Mouse (Mus musculus) thymus, postnatal 4 days (tissue): ENCODE measurements around the gene Iqschfp.

Source experiments
- DNase-seq: peaks from one replicate; pipeline ENCODE4 v3.0.0; 2021

The Iqschfp gene

DNA sequence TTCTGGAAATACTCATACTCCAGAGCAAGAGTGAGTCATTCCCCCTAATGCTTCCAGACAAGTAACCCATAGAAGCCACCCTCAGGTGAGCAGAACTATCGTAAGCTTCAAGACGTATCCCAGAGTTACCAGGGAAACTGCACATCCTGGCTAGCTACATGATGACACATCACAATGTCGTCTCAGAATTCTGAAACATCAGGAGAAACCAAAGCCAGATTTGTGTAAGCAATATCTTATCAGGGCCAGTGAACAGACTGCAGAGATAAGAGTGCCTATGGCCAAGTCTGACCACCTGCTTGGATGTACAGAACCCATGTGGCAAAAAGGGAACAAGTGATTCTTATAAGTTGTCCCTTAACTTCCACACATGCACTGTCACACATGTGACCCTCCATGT lies 612.8 kb downstream of the Iqschfp start:
- no peak for DNase-seq

- no peak for DNase-seq
These were observed 614.8 kb downstream of the Iqschfp start for GRCm38 (mm10) chr3:68506769-68507318.

GRCm38 (mm10) chr3:68508629-68509028 lies 616.6 kb downstream of the Iqschfp start:
- DNase-seq = no peak

DNA sequence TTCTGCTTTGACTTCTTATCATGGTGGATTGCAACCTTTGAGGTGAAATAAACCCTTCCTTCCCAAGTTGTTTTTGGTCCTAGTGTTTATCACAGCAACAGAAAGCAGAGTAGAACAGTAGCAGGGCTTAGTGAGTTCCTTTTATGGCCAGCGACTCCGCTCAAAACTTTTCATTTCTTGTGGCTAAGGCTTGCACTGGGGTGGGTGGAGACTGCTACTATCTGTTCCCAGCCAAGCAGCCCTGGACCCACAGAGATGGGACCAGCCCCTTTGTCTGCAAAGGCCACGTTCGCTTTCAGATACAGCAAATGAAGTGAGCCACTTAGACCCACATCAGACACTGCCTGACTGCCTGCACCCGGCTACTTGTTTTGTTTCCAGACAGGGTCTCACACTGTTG lies 618.8 kb downstream of the Iqschfp start:
- DNase-seq = no peak

DNA sequence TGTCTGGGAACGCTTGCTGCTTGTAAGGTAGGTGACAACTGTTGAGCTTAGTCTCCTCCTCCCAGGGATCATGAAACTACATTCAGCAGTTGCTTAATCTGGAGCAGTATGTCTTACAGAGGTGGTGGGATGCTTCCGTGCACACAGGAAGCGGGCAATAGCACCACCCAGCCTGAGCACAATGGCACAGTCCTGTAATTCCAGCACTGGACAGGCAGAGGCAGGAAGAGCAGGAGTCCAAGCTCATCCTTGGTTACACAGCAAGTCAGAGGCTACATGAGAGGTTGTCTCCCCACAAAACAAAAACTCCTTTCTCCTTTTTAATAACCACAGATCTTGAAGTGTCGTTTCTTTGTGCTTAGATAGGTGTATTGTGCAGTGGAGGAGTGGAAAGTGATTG lies 619.7 kb downstream of the Iqschfp start:
- no peak for DNase-seq

- DNase-seq = no peak
These were observed 620.3 kb downstream of the Iqschfp start for GRCm38 (mm10) chr3:68512327-68512726.

DNA sequence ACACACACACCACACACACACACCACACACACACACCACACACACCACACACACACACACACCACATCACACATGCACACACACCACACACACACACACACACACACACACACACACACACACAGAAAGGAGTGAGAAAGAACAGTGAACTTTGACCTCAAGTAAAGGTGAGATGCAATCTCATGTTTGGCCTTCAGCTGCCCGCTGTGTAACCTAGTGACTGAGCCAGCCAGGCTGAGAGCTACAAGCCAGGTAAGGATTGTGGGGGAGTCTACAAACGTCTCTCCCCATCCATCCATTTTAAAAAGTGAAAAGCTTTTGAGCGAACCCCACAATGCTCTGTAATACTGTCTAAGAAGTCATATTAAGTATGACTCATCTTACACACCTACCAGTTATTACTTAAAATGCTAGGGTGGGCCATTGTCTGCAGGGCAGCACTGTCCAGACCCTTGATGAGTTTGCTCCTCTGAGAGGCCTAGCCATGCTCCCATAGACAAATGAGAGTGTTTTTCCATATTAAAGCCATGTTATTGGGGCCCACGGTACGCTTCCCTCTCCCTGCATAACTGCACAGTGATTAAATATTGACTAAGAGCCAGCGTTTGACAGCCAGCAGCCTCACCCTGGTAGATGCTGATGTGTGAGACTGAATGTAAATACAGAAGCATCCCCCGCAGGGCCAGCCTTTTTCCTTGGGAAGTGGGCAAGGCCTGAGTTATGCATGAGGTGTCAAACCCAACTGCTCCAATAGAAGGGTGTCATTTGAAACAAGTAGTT lies 621.5 kb downstream of the Iqschfp start:
- DNase-seq = no peak

DNA sequence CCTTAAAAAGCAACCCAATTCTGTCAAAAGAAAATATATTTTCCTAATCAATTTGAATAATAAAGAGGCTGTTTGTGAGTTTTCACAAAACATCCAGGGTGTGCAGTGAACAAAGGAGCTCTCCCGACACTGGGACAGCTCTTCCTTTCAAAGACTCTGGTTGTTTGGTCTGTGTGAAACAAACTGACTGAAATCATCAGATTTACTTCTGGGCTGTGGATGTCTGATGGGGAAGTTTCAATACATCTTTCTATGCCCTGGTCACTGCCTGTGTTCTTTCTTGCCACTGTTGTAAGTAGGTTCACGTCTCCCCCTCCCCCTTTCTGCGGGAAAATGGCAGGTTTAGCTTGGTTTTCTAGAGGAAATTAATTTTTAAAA lies 622.1 kb downstream of the Iqschfp start:
- DNase-seq = no peak

DNA sequence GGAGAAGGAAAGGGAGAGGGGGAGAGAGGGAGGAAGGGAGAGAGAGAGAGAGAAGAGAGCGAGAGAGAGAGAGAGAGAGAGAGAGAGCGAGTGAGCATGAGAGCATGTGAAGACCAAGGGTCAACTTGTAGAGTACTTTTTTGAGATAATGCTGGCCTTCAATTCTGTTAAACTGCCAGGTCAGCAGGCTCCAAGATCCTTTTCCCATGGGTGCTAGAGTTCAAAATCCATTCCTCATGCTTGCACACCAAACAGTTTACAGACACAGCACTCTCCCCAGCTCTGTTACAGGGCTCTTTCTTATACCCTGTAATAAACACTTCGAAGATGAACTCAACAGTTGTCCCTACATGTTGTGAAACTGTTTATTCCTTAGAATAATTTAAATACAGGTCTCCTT lies 622.7 kb downstream of the Iqschfp start:
- DNase-seq = no peak

GRCm38 (mm10) chr3:68516393-68517081 lies 624.5 kb downstream of the Iqschfp start:
- DNase-seq = no peak

DNA sequence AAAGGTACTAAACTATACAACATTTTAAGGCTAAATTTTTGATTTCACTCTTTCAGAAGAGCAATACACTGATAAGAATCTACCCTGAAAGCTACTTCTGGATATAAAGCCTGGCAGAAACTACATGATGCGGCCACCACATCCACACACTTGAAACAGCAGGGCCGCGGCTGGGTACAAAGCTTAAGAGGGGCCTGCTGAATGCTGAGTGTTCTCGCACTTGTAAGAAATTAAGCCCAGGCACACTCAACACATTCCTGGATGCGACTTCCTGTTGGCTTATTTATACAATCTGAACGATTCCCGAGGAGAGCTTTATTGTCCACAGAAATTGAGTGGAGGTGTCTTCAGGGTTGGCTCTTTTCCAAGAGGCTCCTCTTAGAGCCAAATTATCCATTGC lies 625.2 kb downstream of the Iqschfp start:
- no peak for DNase-seq

GRCm38 (mm10) chr3:68518041-68518440 lies 626.0 kb downstream of the Iqschfp start:
- no peak for DNase-seq

- DNase-seq = no peak
These were observed 626.6 kb downstream of the Iqschfp start for GRCm38 (mm10) chr3:68518586-68518985.

GRCm38 (mm10) chr3:68525361-68525878 lies 633.4 kb downstream of the Iqschfp start:
- no peak for DNase-seq

GRCm38 (mm10) chr3:68526416-68526815 lies 634.4 kb downstream of the Iqschfp start:
- DNase-seq = no peak

- no peak for DNase-seq
These were observed 635.1 kb downstream of the Iqschfp start for GRCm38 (mm10) chr3:68527182-68527581.

DNA sequence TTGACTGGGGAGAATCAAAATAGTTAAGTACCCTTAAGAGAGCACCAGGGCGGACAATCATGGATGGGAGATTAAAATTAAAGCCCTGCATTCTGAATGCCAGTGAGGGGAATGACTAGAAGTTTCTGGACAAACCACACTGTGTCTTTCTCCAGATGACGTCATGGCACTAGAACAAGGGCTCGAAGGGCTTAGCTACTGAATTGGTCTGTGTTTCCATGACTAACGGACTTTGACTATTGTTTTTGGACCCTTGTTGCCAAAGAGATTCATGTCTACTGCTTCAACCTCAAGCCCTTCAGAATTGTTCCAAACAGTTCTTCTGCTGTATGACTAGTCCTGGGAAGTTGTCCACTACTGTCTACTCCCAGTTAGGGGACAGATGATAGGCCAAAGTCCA lies 639.9 kb downstream of the Iqschfp start:
- no peak for DNase-seq

- no peak for DNase-seq
These were observed 642.6 kb downstream of the Iqschfp start for GRCm38 (mm10) chr3:68534571-68535051.

DNA sequence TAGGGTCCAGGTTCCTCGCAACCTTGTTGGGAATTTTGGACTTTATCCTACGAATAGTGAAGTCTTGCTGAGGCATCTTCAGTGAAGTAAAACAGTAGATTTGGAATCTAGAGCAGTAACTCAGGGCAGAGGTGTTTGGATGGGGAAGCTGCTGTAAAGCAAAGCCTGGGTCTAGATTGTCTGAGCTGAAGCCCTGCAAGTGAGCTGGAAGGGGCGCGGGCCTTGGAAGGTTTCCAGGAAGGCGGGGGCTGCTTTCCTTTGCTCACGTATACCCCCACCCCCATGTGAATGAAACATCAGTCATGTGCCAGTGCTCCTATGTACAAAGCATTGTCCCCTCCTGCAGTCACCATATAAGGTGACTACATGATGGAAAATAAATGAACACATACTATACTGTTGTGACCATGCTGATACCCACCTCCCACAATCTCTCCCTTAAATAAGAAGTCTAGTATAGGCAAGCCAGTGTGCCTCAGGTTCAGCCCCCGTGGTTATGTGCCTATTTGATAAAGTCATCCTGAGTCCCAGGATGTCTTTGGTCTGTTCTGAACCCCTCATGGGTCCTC lies 643.2 kb downstream of the Iqschfp start:
- no peak for DNase-seq

DNA sequence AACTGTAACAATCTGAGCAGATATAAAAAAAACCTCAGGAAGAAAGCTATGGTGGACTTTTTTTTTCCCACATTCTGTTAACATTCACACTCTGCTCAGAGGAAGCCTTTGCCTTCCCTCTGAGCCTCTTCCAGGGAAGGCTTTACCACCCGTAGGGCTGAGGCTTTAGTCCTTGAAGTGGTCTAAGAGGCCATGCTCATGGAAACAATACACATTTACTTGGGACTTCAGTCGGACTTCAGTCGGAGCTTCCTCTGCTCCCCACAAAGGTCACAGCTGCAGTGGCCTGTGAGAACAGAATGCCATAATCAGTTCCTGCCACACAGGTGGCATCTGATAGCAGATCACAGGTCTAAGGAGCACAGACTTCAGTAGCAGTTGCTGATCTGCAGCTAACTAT lies 644.0 kb downstream of the Iqschfp start:
- DNase-seq = no peak

DNA sequence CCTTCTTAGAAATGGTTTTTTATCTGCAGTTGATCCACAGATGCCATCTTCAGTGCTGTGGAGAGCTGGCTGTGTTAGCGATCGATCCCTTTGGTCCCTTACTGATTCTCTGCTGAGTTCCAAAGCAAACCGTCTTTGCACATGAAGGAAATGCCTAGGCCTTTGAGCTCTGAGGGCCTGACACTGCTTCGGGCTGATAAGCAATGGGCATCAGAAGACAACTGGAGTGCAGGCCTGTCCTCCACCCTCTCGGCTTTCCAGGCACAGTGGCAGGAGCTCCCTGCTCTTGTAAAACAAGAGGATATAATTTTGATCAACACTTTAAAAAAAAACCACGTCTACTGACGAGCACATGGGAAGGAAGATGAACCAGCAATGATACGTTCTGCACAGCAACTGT lies 649.7 kb downstream of the Iqschfp start:
- DNase-seq = no peak

GRCm38 (mm10) chr3:68542944-68543501 lies 651.0 kb downstream of the Iqschfp start:
- peak; percentile 16 for DNase-seq

GRCm38 (mm10) chr3:68544811-68545210 lies 652.8 kb downstream of the Iqschfp start:
- DNase-seq = no peak
